Mouse (Mus musculus) neural tube, embryonic 15.5 days (tissue): ENCODE results near the gene Clmn. TPM values are rescaled to one million over a fixed set of nuclear protein-coding genes. Genes with fewer than 3 reads are reported as not detected.

ENCODE experiments used
- ATAC-seq: fragments of 200-750 bp; cut with Nextera tagmentation; 2 replicates; pipeline ENCODE4 v1.8.0; 2017; ENCODE audit warnings: mild to moderate bottlenecking, moderate TSS enrichment, moderate library complexity; ENCODE audit not compliant: low FRiP score
- H3K27ac ChIP-seq: fragments of 300-500 bp; sonication (generic); replicated peaks from 2 replicates; pipeline ENCODE4 v1.5.1; 2015; ENCODE audit warnings: mild to moderate bottlenecking, inconsistent platforms
- H3K27me3 ChIP-seq: fragments of 300-500 bp; sonication (generic); replicated peaks from 2 replicates; pipeline ENCODE4 v1.6.1; 2015; ENCODE audit warnings: inconsistent platforms
- H3K36me3 ChIP-seq: fragments of 300-500 bp; sonication (generic); 2 replicates; pipeline ENCODE4 v1.6.1; 2015; ENCODE audit warnings: inconsistent platforms
- H3K4me1 ChIP-seq: fragments of 300-500 bp; sonication (generic); 2 replicates; pipeline ENCODE4 v1.6.1; 2015; ENCODE audit warnings: inconsistent platforms
- H3K4me2 ChIP-seq: fragments of 300-500 bp; sonication (generic); 2 replicates; pipeline ENCODE4 v1.6.1; 2015; ENCODE audit warnings: inconsistent platforms, mild to moderate bottlenecking, moderate library complexity
- H3K4me3 ChIP-seq: fragments of 300-500 bp; sonication (generic); replicated peaks from 2 replicates; pipeline ENCODE4 v1.5.1; 2015; ENCODE audit warnings: mild to moderate bottlenecking, inconsistent platforms
- H3K9ac ChIP-seq: fragments of 300-500 bp; sonication (generic); replicated peaks from 2 replicates; pipeline ENCODE4 v1.6.1; 2015; ENCODE audit warnings: mild to moderate bottlenecking, inconsistent platforms
- H3K9me3 ChIP-seq: fragments of 300-500 bp; sonication (generic); replicated peaks from 2 replicates; pipeline ENCODE4 v1.6.1; 2016; ENCODE audit warnings: inconsistent platforms
- WGBS: fragments of 180-500 bp; shearing (Covaris S2); methylation state at CpG from one replicate; pipeline ENCODE4 v1.1.7; 2015; ENCODE audit warnings: mixed read lengths; 5-methylcytosine and 5-hydroxymethylcytosine counted together
- polyA plus RNA-seq: library from polyadenylated mRNA; unstranded; fragments of >200 nt; fragmentation: Nextera tagmentation; extraction: Ambion mirVana; gene quantifications from 2 replicates; pipeline ENCODE4 v1.2.1, GENCODE M21; 2015

The Clmn gene
- polyA plus RNA-seq, 1 experiment from 2014 or later, result 1.3 TPM

DNA sequence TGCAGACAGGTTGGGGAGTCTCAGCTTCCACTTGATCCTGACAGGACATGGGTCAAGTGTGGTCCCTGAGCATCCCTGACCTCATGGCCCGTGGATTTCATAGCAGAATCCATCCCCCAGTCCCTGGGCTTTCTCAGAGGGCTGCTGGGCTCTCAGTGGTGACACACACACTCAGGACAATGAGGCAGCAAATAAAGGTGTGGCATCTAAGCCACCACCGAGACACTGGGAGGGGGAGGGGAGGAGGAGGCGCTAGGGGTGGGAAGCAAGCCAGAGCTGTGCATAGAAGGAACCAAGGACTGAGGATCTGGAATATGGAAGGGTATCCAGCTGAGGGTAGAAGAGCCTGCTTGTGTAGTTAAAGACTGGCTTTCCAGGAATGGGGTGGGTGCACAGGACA is 11.2 kb upstream of the Clmn start:
- 57% methylated on average over 3 of the region's 3 CpGs for WGBS
- no peak for ATAC-seq
- Histone ChIP-seq H3K4me3 (no peak overlapping the region), H3K4me1 (no peaks in the 10 kb centered on the region), H3K27ac (no peak overlapping the region), H3K9ac (no peak overlapping the region), H3K9me3 (no peaks in the 10 kb centered on the region), H3K36me3 (no peaks in the 10 kb centered on the region), H3K27me3 (no peaks in the 10 kb centered on the region), H3K4me2 (no peak overlapping the region)

- H3K36me3 ChIP-seq, result no peaks in the 10 kb centered on the region
- no peak overlapping the region for H3K4me3 ChIP-seq
- no peak overlapping the region for H3K9ac ChIP-seq
- H3K27ac ChIP-seq, result no peak overlapping the region
- no peak overlapping the region for H3K4me2 ChIP-seq
- no peaks in the 10 kb centered on the region for H3K4me1 ChIP-seq
- H3K9me3 ChIP-seq, result no peaks in the 10 kb centered on the region
- no peak for ATAC-seq
- H3K27me3 ChIP-seq, result 0 out of 2 replicates have a peak, but pooled peaks cover 2% of the 10 kb centered on the region
- 66% methylated on average over 6 of the region's 6 CpGs for WGBS
These were observed 7.1 kb upstream of the Clmn start for GRCm38 (mm10) chr12:104871987-104872386.

DNA sequence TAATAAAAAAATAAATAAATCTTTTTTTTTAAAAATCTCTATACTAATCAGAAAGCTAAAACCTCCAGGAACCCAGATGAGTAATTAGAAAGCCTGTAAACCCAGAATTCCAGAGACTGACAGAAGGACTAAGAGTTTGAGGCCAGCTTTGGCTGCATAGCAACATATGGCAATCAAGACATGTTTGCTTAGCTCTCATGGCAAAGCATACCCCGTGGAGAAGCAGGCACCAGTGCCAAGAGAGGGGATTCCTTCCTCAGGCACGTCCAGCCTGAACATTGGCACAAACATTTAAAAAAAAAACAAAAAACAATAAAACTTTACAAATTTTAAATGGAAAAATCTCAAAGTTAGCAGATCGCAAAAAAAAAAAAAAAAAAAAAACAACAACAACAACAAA is 4.9 kb upstream of the Clmn start:
- H3K4me2 ChIP-seq, result no peak overlapping the region
- H3K36me3 ChIP-seq, result no peaks in the 10 kb centered on the region
- H3K4me1 ChIP-seq, result peaks cover 10% of the 10 kb centered on the region
- no peak for ATAC-seq
- H3K27me3 ChIP-seq, result 0 out of 2 replicates have a peak, but pooled peaks cover 2% of the 10 kb centered on the region
- WGBS, result 75% methylated on average over 3 of the region's 3 CpGs
- no peak overlapping the region for H3K27ac ChIP-seq
- no peak overlapping the region for H3K4me3 ChIP-seq
- H3K9ac ChIP-seq, result no peak overlapping the region
- H3K9me3 ChIP-seq, result no peaks in the 10 kb centered on the region

DNA sequence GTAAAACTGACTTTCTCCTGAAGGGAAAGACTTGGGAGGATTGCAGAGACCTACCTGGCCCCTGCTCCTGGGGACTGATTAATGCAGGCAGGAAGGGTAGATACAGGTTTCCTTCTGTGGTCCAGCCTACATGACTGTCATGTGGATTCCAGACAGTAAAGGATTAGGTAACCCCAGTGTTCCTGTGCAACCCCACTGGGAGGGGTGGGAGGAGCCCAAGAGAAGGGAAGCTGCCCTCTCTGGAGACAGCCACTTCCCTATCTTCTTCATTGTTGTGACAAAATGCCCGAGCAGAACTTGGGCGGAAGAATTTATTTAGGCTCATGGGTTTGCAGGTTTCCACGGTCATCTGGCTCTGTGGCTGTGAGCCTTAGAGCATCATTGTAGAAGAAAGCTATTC is 3.6 kb upstream of the Clmn start:
- WGBS, result 91% methylated on average over 3 of the region's 3 CpGs

GRCm38 (mm10) chr12:104867851-104868250 is 3.0 kb upstream of the Clmn start:
- WGBS, result 77% methylated on average over 6 of the region's 6 CpGs
- H3K9me3 ChIP-seq, result no peaks in the 10 kb centered on the region

More for the DNA sequence above, 3.6 kb upstream of the Clmn start:
- 0 out of 2 replicates have a peak, but pooled peaks cover 2% of the 10 kb centered on the region for H3K27me3 ChIP-seq
- no peak for ATAC-seq
- no peaks in the 10 kb centered on the region for H3K36me3 ChIP-seq
- no peak overlapping the region for H3K4me3 ChIP-seq
- no peak overlapping the region for H3K4me2 ChIP-seq
- peaks cover 15% of the 10 kb centered on the region for H3K4me1 ChIP-seq
- H3K9me3 ChIP-seq, result no peaks in the 10 kb centered on the region
- no peak overlapping the region for H3K27ac ChIP-seq
- no peak overlapping the region for H3K9ac ChIP-seq

DNA sequence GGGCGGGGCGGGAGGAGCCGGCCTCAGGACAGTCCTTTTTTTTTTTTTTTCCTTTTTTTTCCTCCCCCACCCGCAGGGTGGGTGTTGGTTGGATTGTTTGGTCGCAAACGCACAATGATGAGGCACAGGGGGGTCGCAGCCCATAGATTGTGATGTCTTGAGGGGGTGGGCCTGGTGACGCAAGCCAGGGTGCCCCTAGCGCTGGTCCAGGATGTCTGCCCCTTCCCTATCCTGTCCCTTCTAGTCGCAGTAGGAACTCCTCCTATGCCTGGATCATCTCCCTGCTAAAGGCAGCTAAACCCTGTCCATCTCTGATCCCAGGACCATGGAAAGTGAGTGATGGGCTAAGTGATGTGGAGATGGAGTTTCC is 275 bp upstream of the Clmn start:
- Histone ChIP-seq H3K4me1 (peaks cover 15% of the 10 kb centered on the region), H3K27me3 (0 out of 2 replicates have a peak, but pooled peaks cover 2% of the 10 kb centered on the region), H3K27ac (peak overlapping the region; percentile 33; the same call in 1 of the 2 replicates), H3K4me2 (peak overlapping the region; percentile 94), H3K36me3 (no peaks in the 10 kb centered on the region), H3K9ac (peak overlapping the region; percentile 88), H3K9me3 (no peaks in the 10 kb centered on the region), H3K4me3 (peak overlapping the region; percentile 79)
- WGBS, result under 1% methylated on average over 7 of the region's 10 CpGs
- peak; percentile 74 for ATAC-seq

More at GRCm38 (mm10) chr12:104867851-104868250, 3.0 kb upstream of the Clmn start:
- ATAC-seq, result no peak
- no peaks in the 10 kb centered on the region for H3K36me3 ChIP-seq
- no peak overlapping the region for H3K9ac ChIP-seq
- no peak overlapping the region for H3K4me2 ChIP-seq
- no peak overlapping the region for H3K27ac ChIP-seq
- no peak overlapping the region for H3K4me3 ChIP-seq
- 0 out of 2 replicates have a peak, but pooled peaks cover 2% of the 10 kb centered on the region for H3K27me3 ChIP-seq
- H3K4me1 ChIP-seq, result peaks cover 15% of the 10 kb centered on the region

GRCm38 (mm10) chr12:104863653-104864052 is 1.2 kb downstream of the Clmn start:
- Histone ChIP-seq H3K4me3 (peak overlapping the region; percentile 79; the same call in 1 of the 2 replicates), H3K36me3 (no peaks in the 10 kb centered on the region), H3K27me3 (0 out of 2 replicates have a peak, but pooled peaks cover 2% of the 10 kb centered on the region), H3K4me1 (peaks cover 25% of the 10 kb centered on the region), H3K4me2 (peak overlapping the region; percentile 94; the same call in 1 of the 2 replicates), H3K27ac (no peak overlapping the region), H3K9ac (no peak overlapping the region), H3K9me3 (no peaks in the 10 kb centered on the region)
- no peak for ATAC-seq
- 86% methylated on average over 7 of the region's 7 CpGs for WGBS

- Histone ChIP-seq H3K4me3 (no peak overlapping the region), H3K4me1 (peaks cover 16% of the 10 kb centered on the region), H3K36me3 (no peaks in the 10 kb centered on the region), H3K27ac (peak overlapping the region; percentile 10; the same call in 1 of the 2 replicates), H3K27me3 (no peaks in the 10 kb centered on the region), H3K9ac (no peak overlapping the region), H3K9me3 (no peaks in the 10 kb centered on the region), H3K4me2 (no peak overlapping the region)
- no peak for ATAC-seq
- WGBS, result 59% methylated on average over 7 of the region's 7 CpGs
These were observed 5.7 kb downstream of the Clmn start for GRCm38 (mm10) chr12:104859140-104859539.

- H3K4me2 ChIP-seq, result no peak overlapping the region
- no peaks in the 10 kb centered on the region for H3K27me3 ChIP-seq
- no peak overlapping the region for H3K4me3 ChIP-seq
- WGBS, result 47% methylated on average over 5 of the region's 5 CpGs
- ATAC-seq, result no peak
- H3K4me1 ChIP-seq, result peaks cover 15% of the 10 kb centered on the region
- peak overlapping the region; percentile 10; the same call in 1 of the 2 replicates for H3K27ac ChIP-seq
- no peaks in the 10 kb centered on the region for H3K9me3 ChIP-seq
- H3K9ac ChIP-seq, result no peak overlapping the region
- no peaks in the 10 kb centered on the region for H3K36me3 ChIP-seq
These were observed 6.1 kb downstream of the Clmn start for GRCm38 (mm10) chr12:104858732-104859131.

DNA sequence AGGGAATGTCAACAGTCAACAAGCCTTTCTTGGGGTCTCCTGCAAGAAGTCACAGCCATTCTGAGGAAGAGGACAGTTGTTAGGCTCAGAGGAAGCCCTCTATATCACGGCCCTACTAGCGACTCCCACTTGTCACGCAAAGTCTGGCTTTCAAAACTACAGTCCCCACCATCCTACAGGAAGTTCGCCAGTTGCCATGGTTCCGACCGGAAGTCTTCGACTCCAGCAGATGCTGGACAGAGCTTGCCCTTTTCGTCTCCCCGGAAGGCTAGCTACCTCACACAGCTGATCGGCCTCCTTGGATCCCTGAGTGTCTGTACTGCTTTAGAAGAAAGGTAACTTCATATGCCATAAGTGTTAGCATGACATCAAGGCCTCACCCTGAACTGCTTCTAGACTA is 7.3 kb downstream of the Clmn start:
- H3K9ac ChIP-seq, result no peak overlapping the region
- H3K36me3 ChIP-seq, result no peaks in the 10 kb centered on the region
- peaks cover 15% of the 10 kb centered on the region for H3K4me1 ChIP-seq
- H3K27ac ChIP-seq, result no peak overlapping the region
- no peaks in the 10 kb centered on the region for H3K9me3 ChIP-seq
- WGBS, result 88% methylated on average over 10 of the region's 10 CpGs
- no peak overlapping the region for H3K4me3 ChIP-seq
- H3K27me3 ChIP-seq, result no peaks in the 10 kb centered on the region
- no peak for ATAC-seq
- H3K4me2 ChIP-seq, result no peak overlapping the region

- WGBS, result 86% methylated on average over 3 of the region's 3 CpGs
These were observed 8.3 kb downstream of the Clmn start for GRCm38 (mm10) chr12:104856540-104856939.

DNA sequence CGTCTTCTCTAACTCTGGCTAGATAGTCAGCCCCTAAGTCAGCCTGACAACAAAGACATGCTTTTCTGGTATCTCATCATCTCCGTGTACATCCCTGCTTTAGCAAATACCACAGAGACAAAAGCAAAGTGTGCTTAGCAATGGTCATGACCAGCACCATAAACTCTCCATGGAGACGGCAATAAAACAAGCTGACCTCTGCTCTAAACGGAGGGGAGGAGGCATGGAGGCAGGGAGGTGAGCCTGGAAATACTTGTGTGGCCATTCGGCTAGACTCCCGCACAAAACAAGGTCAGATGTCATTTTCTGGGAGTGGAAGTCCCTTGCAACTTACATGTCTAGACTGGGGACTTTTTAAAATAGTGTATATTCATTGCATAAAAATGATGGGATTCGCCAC is 9.3 kb downstream of the Clmn start:
- WGBS, result 25% methylated on average over 7 of the region's 7 CpGs

More at GRCm38 (mm10) chr12:104856540-104856939, 8.3 kb downstream of the Clmn start:
- Histone ChIP-seq H3K27ac (no peak overlapping the region), H3K9me3 (no peaks in the 10 kb centered on the region), H3K4me1 (peaks cover 23% of the 10 kb centered on the region), H3K9ac (no peak overlapping the region), H3K4me2 (no peak overlapping the region), H3K4me3 (no peak overlapping the region), H3K36me3 (no peaks in the 10 kb centered on the region), H3K27me3 (no peaks in the 10 kb centered on the region)
- no peak for ATAC-seq

More for the DNA sequence above, 9.3 kb downstream of the Clmn start:
- Histone ChIP-seq H3K9me3 (no peaks in the 10 kb centered on the region), H3K4me1 (peaks cover 26% of the 10 kb centered on the region), H3K9ac (no peak overlapping the region), H3K4me2 (no peak overlapping the region), H3K36me3 (no peaks in the 10 kb centered on the region), H3K27me3 (no peaks in the 10 kb centered on the region), H3K4me3 (no peak overlapping the region), H3K27ac (no peak overlapping the region)
- ATAC-seq, result no peak
